Mouse (Mus musculus) heart, embryonic 15.5 days (tissue): ENCODE data around the gene Adamtsl4. TPM values are rescaled to one million over a fixed set of nuclear protein-coding genes. Genes with fewer than 3 reads are reported as not detected.
"Not testable (repeated sequence)": the region's sequence is repeated elsewhere in the genome, so short reads cannot be mapped to it uniquely, and the experiment has no call there.

Source experiments
- ATAC-seq: fragments of 200-750 bp; cut with Nextera tagmentation; replicated peaks from 2 replicates; pipeline ENCODE4 v1.8.0; 2017; ENCODE audit warnings: low read depth, moderate TSS enrichment; ENCODE audit not compliant: insufficient number of reproducible peaks, insufficient read depth, low FRiP score
- H3K27ac ChIP-seq: fragments of 300-500 bp; sonication (generic); 2 replicates; pipeline ENCODE4 v1.5.1; 2015; ENCODE audit warnings: mild to moderate bottlenecking, inconsistent platforms
- H3K27me3 ChIP-seq: fragments of 300-500 bp; sonication (generic); 2 replicates; pipeline ENCODE4 v1.6.1; 2015; ENCODE audit warnings: inconsistent platforms
- H3K36me3 ChIP-seq: fragments of 300-500 bp; sonication (generic); 2 replicates; pipeline ENCODE4 v1.6.1; 2015; ENCODE audit warnings: mild to moderate bottlenecking, inconsistent platforms
- H3K4me1 ChIP-seq: fragments of 300-500 bp; sonication (generic); replicated peaks from 2 replicates; pipeline ENCODE4 v1.6.1; 2015; ENCODE audit warnings: inconsistent platforms
- H3K4me2 ChIP-seq: fragments of 300-500 bp; sonication (generic); 2 replicates; pipeline ENCODE4 v1.6.1; 2015; ENCODE audit warnings: inconsistent platforms, mild to moderate bottlenecking, moderate library complexity
- H3K4me3 ChIP-seq: fragments of 300-500 bp; sonication (generic); 2 replicates; pipeline ENCODE4 v1.5.1; 2015; ENCODE audit warnings: mild to moderate bottlenecking, inconsistent platforms
- H3K9ac ChIP-seq: fragments of 300-500 bp; sonication (generic); 2 replicates; pipeline ENCODE4 v1.6.1; 2015; ENCODE audit warnings: mild to moderate bottlenecking, inconsistent platforms
- H3K9me3 ChIP-seq: fragments of 300-500 bp; sonication (generic); replicated peaks from 2 replicates; pipeline ENCODE4 v1.6.1; 2016; ENCODE audit warnings: inconsistent platforms
- WGBS: fragments of 180-500 bp; shearing (Covaris S2); methylation state at CpG from one replicate; pipeline ENCODE4 v1.1.7; 2015; ENCODE audit warnings: mixed read lengths; 5-methylcytosine and 5-hydroxymethylcytosine counted together
- polyA plus RNA-seq: library from polyadenylated mRNA; unstranded; fragments of >200 nt; fragmentation: Nextera tagmentation; extraction: Ambion mirVana; gene quantifications from 2 replicates; pipeline ENCODE4 v1.2.1, GENCODE M21; 2015

Gene Adamtsl4
- polyA plus RNA-seq, 1 experiment from 2014 or later: 6.9 TPM

GRCm38 (mm10) chr3:95698286-95698685 is 10.6 kb upstream of the Adamtsl4 start:
- no peak overlapping the region for H3K4me3 ChIP-seq
- H3K27ac ChIP-seq: no peak overlapping the region
- peaks cover 60% of the 10 kb centered on the region for H3K4me1 ChIP-seq
- no peak overlapping the region for H3K4me2 ChIP-seq
- 87% methylated on average over 4 of the region's 4 CpGs for WGBS
- H3K9me3 ChIP-seq: no peaks in the 10 kb centered on the region
- H3K9ac ChIP-seq: no peak overlapping the region
- no peak for ATAC-seq
- H3K27me3 ChIP-seq: no peaks in the 10 kb centered on the region
- no peaks in the 10 kb centered on the region for H3K36me3 ChIP-seq

GRCm38 (mm10) chr3:95696360-95696759 is 8.6 kb upstream of the Adamtsl4 start:
- Histone ChIP-seq H3K9ac (no peak overlapping the region), H3K9me3 (no peaks in the 10 kb centered on the region), H3K4me1 (peaks cover 59% of the 10 kb centered on the region)

GRCm38 (mm10) chr3:95695796-95696195 is 8.1 kb upstream of the Adamtsl4 start:
- H3K4me3 ChIP-seq: no peak overlapping the region
- H3K9me3 ChIP-seq: no peaks in the 10 kb centered on the region
- no peaks in the 10 kb centered on the region for H3K36me3 ChIP-seq
- no peak overlapping the region for H3K9ac ChIP-seq
- H3K4me1 ChIP-seq: peaks cover 54% of the 10 kb centered on the region
- no peak for ATAC-seq
- no peaks in the 10 kb centered on the region for H3K27me3 ChIP-seq
- peak overlapping the region; percentile 91 for H3K27ac ChIP-seq
- H3K4me2 ChIP-seq: no peak overlapping the region
- WGBS: 40% methylated on average over 3 of the region's 3 CpGs

More at GRCm38 (mm10) chr3:95696360-95696759, 8.6 kb upstream of the Adamtsl4 start:
- 22% methylated on average over 7 of the region's 7 CpGs for WGBS
- peak overlapping the region; percentile 91 for H3K27ac ChIP-seq
- H3K4me3 ChIP-seq: no peak overlapping the region
- no peak for ATAC-seq
- no peak overlapping the region for H3K4me2 ChIP-seq
- no peaks in the 10 kb centered on the region for H3K36me3 ChIP-seq
- no peaks in the 10 kb centered on the region for H3K27me3 ChIP-seq

GRCm38 (mm10) chr3:95694808-95695703 is 7.3 kb upstream of the Adamtsl4 start:
- H3K27me3 ChIP-seq: no peaks in the 10 kb centered on the region
- H3K4me2 ChIP-seq: 0 out of 2 replicates have a peak overlapping the region, but pooled peaks have one; percentile 28
- 60% methylated on average over 11 of the region's 11 CpGs for WGBS
- peak overlapping the region; percentile 91 for H3K27ac ChIP-seq
- no peak overlapping the region for H3K4me3 ChIP-seq
- peaks cover 54% of the 10 kb centered on the region for H3K4me1 ChIP-seq
- no peaks in the 10 kb centered on the region for H3K36me3 ChIP-seq
- H3K9ac ChIP-seq: peak overlapping the region; percentile 41
- ATAC-seq: peak; percentile 53
- H3K9me3 ChIP-seq: no peaks in the 10 kb centered on the region

GRCm38 (mm10) chr3:95693821-95694807 is 6.4 kb upstream of the Adamtsl4 start:
- H3K9ac ChIP-seq: no peak overlapping the region
- no peak overlapping the region for H3K4me2 ChIP-seq
- H3K4me1 ChIP-seq: peaks cover 61% of the 10 kb centered on the region
- no peaks in the 10 kb centered on the region for H3K36me3 ChIP-seq
- no peak overlapping the region for H3K4me3 ChIP-seq
- no peak for ATAC-seq
- H3K27me3 ChIP-seq: no peaks in the 10 kb centered on the region
- 54% methylated on average over 11 of the region's 11 CpGs for WGBS
- peak overlapping the region; percentile 91 for H3K27ac ChIP-seq
- no peaks in the 10 kb centered on the region for H3K9me3 ChIP-seq

- Histone ChIP-seq H3K27ac (peak overlapping the region; percentile 91), H3K36me3 (no peaks in the 10 kb centered on the region), H3K27me3 (no peaks in the 10 kb centered on the region), H3K9me3 (no peaks in the 10 kb centered on the region), H3K9ac (no peak overlapping the region), H3K4me1 (peaks cover 75% of the 10 kb centered on the region), H3K4me3 (no peak overlapping the region), H3K4me2 (no peak overlapping the region)
- ATAC-seq: peak; percentile 65
- 31% methylated on average over 6 of the region's 6 CpGs for WGBS
Measured at GRCm38 (mm10) chr3:95692677-95693076, 5.0 kb upstream of the Adamtsl4 start.

GRCm38 (mm10) chr3:95690552-95690951 is 2.8 kb upstream of the Adamtsl4 start:
- WGBS: 91% methylated on average over 2 of the region's 2 CpGs
- not testable (repeated sequence) for H3K9ac ChIP-seq, H3K9me3 ChIP-seq, H3K36me3 ChIP-seq, ATAC-seq, H3K27me3 ChIP-seq, H3K4me3 ChIP-seq
- Histone ChIP-seq H3K4me2 (peak overlapping the region; percentile 36), H3K4me1 (peaks cover 82% of the 10 kb centered on the region), H3K27ac (peak overlapping the region; percentile 91)

GRCm38 (mm10) chr3:95689940-95690339 is 2.2 kb upstream of the Adamtsl4 start:
- H3K4me2 ChIP-seq: peak overlapping the region; percentile 36
- ATAC-seq: no peak
- H3K9ac ChIP-seq: 0 out of 2 replicates have a peak overlapping the region, but pooled peaks have one; percentile 4
- H3K27ac ChIP-seq: peak overlapping the region; percentile 91
- H3K4me1 ChIP-seq: peaks cover 81% of the 10 kb centered on the region
- no peaks in the 10 kb centered on the region for H3K27me3 ChIP-seq
- 15% methylated on average over 2 of the region's 2 CpGs for whole genome bisulfite sequencing
- no peaks in the 10 kb centered on the region for H3K9me3 ChIP-seq
- no peaks in the 10 kb centered on the region for H3K36me3 ChIP-seq
- no peak overlapping the region for H3K4me3 ChIP-seq

GRCm38 (mm10) chr3:95689171-95689915 is 1.6 kb upstream of the Adamtsl4 start:
- H3K27ac ChIP-seq: peak overlapping the region; percentile 91
- H3K4me3 ChIP-seq: no peak overlapping the region
- no peak; the same call in 1 of the 2 replicates for ATAC-seq
- H3K36me3 ChIP-seq: no peaks in the 10 kb centered on the region
- H3K27me3 ChIP-seq: no peaks in the 10 kb centered on the region
- no peaks in the 10 kb centered on the region for H3K9me3 ChIP-seq
- peak overlapping the region; percentile 36 for H3K4me2 ChIP-seq
- 13% methylated on average over 11 of the region's 11 CpGs for WGBS
- H3K9ac ChIP-seq: no peak overlapping the region
- peaks cover 81% of the 10 kb centered on the region for H3K4me1 ChIP-seq

- Histone ChIP-seq H3K36me3 (no peaks in the 10 kb centered on the region), H3K4me3 (peak overlapping the region; percentile 52), H3K9me3 (no peaks in the 10 kb centered on the region), H3K4me1 (peaks cover 71% of the 10 kb centered on the region), H3K4me2 (peak overlapping the region; percentile 82), H3K9ac (peak overlapping the region; percentile 54), H3K27me3 (no peaks in the 10 kb centered on the region), H3K27ac (peak overlapping the region; percentile 91)
- ATAC-seq: no peak
- 14% methylated on average over 4 of the region's 4 CpGs for WGBS
Measured at GRCm38 (mm10) chr3:95687168-95687523, 571 bp downstream of the Adamtsl4 start.
